Mouse (Mus musculus): Measurements from ENCODE around the gene Pdgfc.

Gene Pdgfc

GRCm38 (mm10) chr3:81143730-81144129, 107.5 kb downstream of the Pdgfc start:
- in situ Hi-C loops (cut with MboI, MseI): no loop called here

- in situ Hi-C loops (cut with MboI, MseI): no loop called here
Observed at GRCm38 (mm10) chr3:81149109-81149521, 112.9 kb downstream of the Pdgfc start.

- in situ Hi-C loops (cut with MboI, MseI): no loop called here
Observed at GRCm38 (mm10) chr3:81150228-81150627, 114.0 kb downstream of the Pdgfc start.

- in situ Hi-C loops (cut with MboI, MseI): no loop called here
Observed at GRCm38 (mm10) chr3:81154420-81154819, 118.2 kb downstream of the Pdgfc start.

- in situ Hi-C loops (cut with MboI, MseI): no loop called here
Observed at GRCm38 (mm10) chr3:81160457-81161165, 124.4 kb downstream of the Pdgfc start.

GRCm38 (mm10) chr3:81162129-81162528, 125.9 kb downstream of the Pdgfc start:
- in situ Hi-C loops (cut with MboI, MseI): no loop called here

GRCm38 (mm10) chr3:81164091-81164490, 127.9 kb downstream of the Pdgfc start:
- in situ Hi-C loops (cut with MboI, MseI): no loop called here

GRCm38 (mm10) chr3:81170073-81170809, 134.0 kb downstream of the Pdgfc start:
- in situ Hi-C loops (cut with MboI, MseI): no loop called here

GRCm38 (mm10) chr3:81174832-81175231, 138.6 kb downstream of the Pdgfc start:
- in situ Hi-C loops (cut with MboI, MseI): no loop called here

- in situ Hi-C loops (cut with MboI, MseI): no loop called here
Observed at GRCm38 (mm10) chr3:81181319-81182013, 145.2 kb downstream of the Pdgfc start.

- in situ Hi-C loops (cut with MboI, MseI): no loop called here
Observed at GRCm38 (mm10) chr3:81196937-81197336, 160.7 kb downstream of the Pdgfc start.

GRCm38 (mm10) chr3:81197644-81198043, 161.4 kb downstream of the Pdgfc start:
- in situ Hi-C loops (cut with MboI, MseI): no loop called here

- in situ Hi-C loops (cut with MboI, MseI): no loop called here
Observed at GRCm38 (mm10) chr3:81200647-81201046, 164.4 kb downstream of the Pdgfc start.

- in situ Hi-C loops (cut with MboI, MseI): no loop called here
Observed at GRCm38 (mm10) chr3:81205201-81205600, 169.0 kb downstream of the Pdgfc start.

- in situ Hi-C loops (cut with MboI, MseI): no loop called here
Observed at GRCm38 (mm10) chr3:81208246-81208645, 172.0 kb downstream of the Pdgfc start.

- in situ Hi-C loops (cut with MboI, MseI): no loop called here
Observed at GRCm38 (mm10) chr3:81211147-81211546, 174.9 kb downstream of the Pdgfc start.

- in situ Hi-C loops (cut with MboI, MseI): no loop called here
Observed at GRCm38 (mm10) chr3:81211666-81212065, 175.4 kb downstream of the Pdgfc start.

GRCm38 (mm10) chr3:81215547-81216118, 179.4 kb downstream of the Pdgfc start:
- in situ Hi-C loops (cut with MboI, MseI): no loop called here

- in situ Hi-C loops (cut with MboI, MseI): no loop called here
Observed at GRCm38 (mm10) chr3:81221682-81222081, 185.5 kb downstream of the Pdgfc start.

GRCm38 (mm10) chr3:81228344-81228743, 192.1 kb downstream of the Pdgfc start:
- in situ Hi-C loops (cut with MboI, MseI): no loop called here

- in situ Hi-C loops (cut with MboI, MseI): no loop called here
Observed at GRCm38 (mm10) chr3:81242697-81243590, 206.7 kb downstream of the Pdgfc start.

Data from T-helper 17 cell (primary cell).